Mouse (Mus musculus): ENCODE measurements at regions not wholly inside any gene's neighbourhood (a gene's known extent, or its start where the extent isn't known, plus 50 kb on each side); places are given as distances from the start of the nearest gene placed in this dataset.

GRCm38 (mm10) chr5:101384316-101384715, 280.5 kb downstream of the Nkx6-1 start:
- Histone ChIP-seq H3K4me1 (ENCODE audit: control insufficient read depth, insufficient read depth, low read length) (peaks cover 4% of the 10 kb centered on the region; the same call in 1 of the 2 replicates), H3K27ac (ENCODE audit: insufficient read depth, low read depth, low read length) (no peak overlapping the region), H3K4me3 (ENCODE audit: insufficient read depth, low read depth, low read length) (no peak overlapping the region), H3K27me3 (replicated peaks; ENCODE audit: control insufficient read depth, insufficient read depth, low read length) (no peaks in the 10 kb centered on the region), H3K36me3 (ENCODE audit: control insufficient read depth, insufficient read depth, low read length) (no peaks in the 10 kb centered on the region)
- 52% methylated on average over 5 of the region's 5 CpGs for WGBS
- no peak for TF ChIP-seq CTCF (conservative IDR thresholded peaks at IDR 0.05; ENCODE audit: insufficient read depth, insufficient read length, low read depth, low read length)
- TF ChIP-seq POLR2A (IDR thresholded peaks at IDR 0.05; ENCODE audit: low read depth, low read length), result no peak
- no peak for DNase-seq

GRCm38 (mm10) chr5:101381361-101381760, 283.4 kb downstream of the Nkx6-1 start:
- no peak for DNase-seq
- Histone ChIP-seq H3K27me3 (replicated peaks; ENCODE audit: control insufficient read depth, insufficient read depth, low read length) (no peaks in the 10 kb centered on the region), H3K36me3 (ENCODE audit: control insufficient read depth, insufficient read depth, low read length) (no peaks in the 10 kb centered on the region), H3K4me3 (ENCODE audit: insufficient read depth, low read depth, low read length) (no peak overlapping the region), H3K4me1 (ENCODE audit: control insufficient read depth, insufficient read depth, low read length) (peaks cover 4% of the 10 kb centered on the region; the same call in 1 of the 2 replicates), H3K27ac (ENCODE audit: insufficient read depth, low read depth, low read length) (no peak overlapping the region)
- WGBS, result 58% methylated on average over 8 of the region's 8 CpGs
- no peak for TF ChIP-seq POLR2A (IDR thresholded peaks at IDR 0.05; ENCODE audit: low read depth, low read length)
- TF ChIP-seq CTCF (conservative IDR thresholded peaks at IDR 0.05; ENCODE audit: insufficient read depth, insufficient read length, low read depth, low read length), result no peak

DNA sequence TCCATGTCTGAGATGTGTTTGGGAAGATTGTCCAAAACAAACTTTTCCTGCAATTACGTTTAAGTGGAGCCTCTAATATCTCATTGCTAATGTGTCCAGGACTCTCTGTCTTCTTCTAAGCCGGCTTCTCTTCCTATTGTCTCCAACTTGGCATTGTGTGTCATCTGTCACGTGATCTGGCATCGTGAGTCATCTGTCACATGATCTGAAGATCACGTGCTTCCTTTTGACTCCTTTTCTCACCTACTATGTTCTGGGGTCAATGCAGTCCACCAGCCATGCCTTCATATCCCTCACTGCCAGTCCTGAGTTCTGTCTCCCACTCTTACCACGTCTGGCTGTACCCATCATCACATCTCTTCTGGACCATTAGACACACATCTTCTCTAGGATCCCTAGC, 288.1 kb downstream of the Nkx6-1 start:
- WGBS, result 87% methylated on average over 6 of the region's 6 CpGs
- DNase-seq, result no peak

GRCm38 (mm10) chr5:101374129-101374528, 290.7 kb downstream of the Nkx6-1 start:
- Histone ChIP-seq H3K27ac (ENCODE audit: insufficient read depth, low read depth, low read length) (no peak overlapping the region), H3K4me1 (ENCODE audit: control insufficient read depth, insufficient read depth, low read length) (no peaks in the 10 kb centered on the region), H3K27me3 (replicated peaks; ENCODE audit: control insufficient read depth, insufficient read depth, low read length) (no peaks in the 10 kb centered on the region), H3K4me3 (ENCODE audit: insufficient read depth, low read depth, low read length) (no peak overlapping the region), H3K36me3 (ENCODE audit: control insufficient read depth, insufficient read depth, low read length) (no peaks in the 10 kb centered on the region)
- TF ChIP-seq CTCF (conservative IDR thresholded peaks at IDR 0.05; ENCODE audit: insufficient read depth, insufficient read length, low read depth, low read length), result no peak
- TF ChIP-seq POLR2A (IDR thresholded peaks at IDR 0.05; ENCODE audit: low read depth, low read length), result no peak
- WGBS, result 64% methylated on average over 2 of the region's 2 CpGs
- no peak for DNase-seq

More for the DNA sequence above, 288.1 kb downstream of the Nkx6-1 start:
- TF ChIP-seq CTCF (conservative IDR thresholded peaks at IDR 0.05; ENCODE audit: insufficient read depth, insufficient read length, low read depth, low read length) (no peak), POLR2A (IDR thresholded peaks at IDR 0.05; ENCODE audit: low read depth, low read length) (no peak)
- H3K27ac ChIP-seq (ENCODE audit: insufficient read depth, low read depth, low read length), result no peak overlapping the region
- peaks cover 4% of the 10 kb centered on the region; the same call in 1 of the 2 replicates for H3K4me1 ChIP-seq (ENCODE audit: control insufficient read depth, insufficient read depth, low read length)
- H3K36me3 ChIP-seq (ENCODE audit: control insufficient read depth, insufficient read depth, low read length), result no peaks in the 10 kb centered on the region
- no peak overlapping the region for H3K4me3 ChIP-seq (ENCODE audit: insufficient read depth, low read depth, low read length)
- H3K27me3 ChIP-seq (replicated peaks; ENCODE audit: control insufficient read depth, insufficient read depth, low read length), result no peaks in the 10 kb centered on the region

- WGBS, result 47% methylated on average over 8 of the region's 8 CpGs
- no peaks in the 10 kb centered on the region for H3K27me3 ChIP-seq (replicated peaks; ENCODE audit: control insufficient read depth, insufficient read depth, low read length)
- DNase-seq, result no peak
- H3K4me3 ChIP-seq (ENCODE audit: insufficient read depth, low read depth, low read length), result no peak overlapping the region
- H3K27ac ChIP-seq (ENCODE audit: insufficient read depth, low read depth, low read length), result no peak overlapping the region
- no peaks in the 10 kb centered on the region for H3K36me3 ChIP-seq (ENCODE audit: control insufficient read depth, insufficient read depth, low read length)
- TF ChIP-seq CTCF (conservative IDR thresholded peaks at IDR 0.05; ENCODE audit: insufficient read depth, insufficient read length, low read depth, low read length) (no peak), POLR2A (IDR thresholded peaks at IDR 0.05; ENCODE audit: low read depth, low read length) (no peak)
- H3K4me1 ChIP-seq (ENCODE audit: control insufficient read depth, insufficient read depth, low read length), result no peaks in the 10 kb centered on the region
Observed at GRCm38 (mm10) chr5:101372204-101372603, 292.6 kb downstream of the Nkx6-1 start.

GRCm38 (mm10) chr5:101365364-101365763, 299.4 kb downstream of the Nkx6-1 start:
- DNase-seq, result peak; percentile 28
- no peak for TF ChIP-seq POLR2A (IDR thresholded peaks at IDR 0.05; ENCODE audit: low read depth, low read length)
- no peak; the same call in 1 of the 2 replicates for TF ChIP-seq CTCF (conservative IDR thresholded peaks at IDR 0.05; ENCODE audit: insufficient read depth, insufficient read length, low read depth, low read length)
- whole genome bisulfite sequencing, result 6% methylated on average over 11 of the region's 11 CpGs

GRCm38 (mm10) chr5:101359986-101360385, 304.8 kb downstream of the Nkx6-1 start:
- Histone ChIP-seq H3K27ac (ENCODE audit: insufficient read depth, low read depth, low read length) (no peak overlapping the region), H3K4me3 (ENCODE audit: insufficient read depth, low read depth, low read length) (no peak overlapping the region), H3K4me1 (ENCODE audit: control insufficient read depth, insufficient read depth, low read length) (no peaks in the 10 kb centered on the region), H3K36me3 (ENCODE audit: control insufficient read depth, insufficient read depth, low read length) (no peaks in the 10 kb centered on the region), H3K27me3 (replicated peaks; ENCODE audit: control insufficient read depth, insufficient read depth, low read length) (no peaks in the 10 kb centered on the region; the same call in 1 of the 2 replicates)
- 67% methylated on average over 6 of the region's 6 CpGs for WGBS
- DNase-seq, result no peak
- TF ChIP-seq CTCF (conservative IDR thresholded peaks at IDR 0.05; ENCODE audit: insufficient read depth, insufficient read length, low read depth, low read length) (no peak), POLR2A (IDR thresholded peaks at IDR 0.05; ENCODE audit: low read depth, low read length) (no peak)

More at GRCm38 (mm10) chr5:101365364-101365763, 299.4 kb downstream of the Nkx6-1 start:
- H3K27ac ChIP-seq (ENCODE audit: insufficient read depth, low read depth, low read length), result no peak overlapping the region
- H3K36me3 ChIP-seq (ENCODE audit: control insufficient read depth, insufficient read depth, low read length), result no peaks in the 10 kb centered on the region
- no peak overlapping the region for H3K4me3 ChIP-seq (ENCODE audit: insufficient read depth, low read depth, low read length)
- H3K4me1 ChIP-seq (ENCODE audit: control insufficient read depth, insufficient read depth, low read length), result no peaks in the 10 kb centered on the region
- no peaks in the 10 kb centered on the region; the same call in 1 of the 2 replicates for H3K27me3 ChIP-seq (replicated peaks; ENCODE audit: control insufficient read depth, insufficient read depth, low read length)
